ENCODE assay signal across 8 mouse cellular contexts in the genomic region with DNA sequence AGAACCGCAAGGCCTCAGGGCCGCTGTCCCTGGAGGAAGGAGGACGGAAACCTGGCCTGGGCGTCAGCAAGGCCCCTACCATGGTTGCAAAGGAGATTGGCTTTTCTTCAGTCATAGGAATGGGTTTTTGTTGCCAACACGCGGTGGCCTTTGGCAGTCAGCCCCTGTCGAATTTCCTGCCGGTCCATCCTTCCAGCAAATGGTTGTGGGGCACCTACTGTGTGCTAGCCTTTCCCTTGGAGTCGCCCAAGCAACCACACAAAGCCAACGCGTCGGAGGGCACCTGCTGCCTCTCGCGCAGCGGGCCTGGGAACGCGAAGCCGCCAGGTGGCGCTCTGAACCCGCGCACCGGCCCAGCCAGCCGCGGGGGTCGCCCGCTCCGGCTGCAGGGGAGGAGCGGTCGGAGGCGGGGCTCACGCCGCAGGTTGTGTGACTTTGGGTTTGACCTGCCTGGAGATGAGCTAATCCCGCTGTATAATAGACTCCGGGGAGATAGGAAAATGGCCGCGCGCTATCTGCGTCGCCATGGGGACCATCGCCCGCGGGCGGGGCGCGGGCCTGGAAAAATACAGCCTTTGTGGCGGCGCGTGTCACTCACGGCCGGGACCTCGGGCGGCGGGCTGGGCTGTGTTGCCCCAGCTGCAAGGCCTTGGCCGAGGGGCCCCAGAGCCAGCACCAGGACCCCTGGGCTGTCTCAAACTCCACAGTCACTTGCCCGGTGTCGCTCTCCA. TPM values are rescaled to one million over a fixed set of nuclear protein-coding genes. Genes with fewer than 3 reads are reported as not detected.
DNase-seq lines count a peak whose midpoint lies in the region; ATAC-seq and TF ChIP-seq lines count a peak whose summit lies in the region.

No protein-coding gene starts in this region.

- H3K9me3 ChIP-seq in CH12.LX (replicated peaks; ENCODE audit: low read length) = peaks cover 3% of the 10 kb centered on the region
- H3K9me3 ChIP-seq in forebrain, embryonic 10.5 days = no peaks in the 10 kb centered on the region
- H3K9me3 ChIP-seq in liver, embryonic 13.5 days (replicated peaks) = no peaks in the 10 kb centered on the region
- no peaks in the 10 kb centered on the region for H3K9me3 ChIP-seq in stomach, postnatal 0 days (ENCODE audit: control insufficient read depth, low read length)

- H3K9ac ChIP-seq in CH12.LX (ENCODE audit: insufficient read depth, low read depth) = no peak overlapping the region
- peak overlapping the region; percentile 49 for H3K9ac ChIP-seq in liver, embryonic 13.5 days
- H3K9ac ChIP-seq in stomach, postnatal 0 days (ENCODE audit: low read length) = peak overlapping the region; percentile 1; the same call in 1 of the 2 replicates

- H3K79me2 ChIP-seq in CH12.LX (replicated peaks; ENCODE audit: control insufficient read depth, extremely low read depth, insufficient read depth, poor library complexity, severe bottlenecking) = no peaks in the 10 kb centered on the region

- no peak for TF ChIP-seq POLR2A in CH12.LX (IDR thresholded peaks at IDR 0.05; ENCODE audit: low read depth, low read length)

- intact Hi-C loops in heart, postnatal 10 days (cut with DNase I) = loop anchor here (1.0 to 5.0 kb wide), 6 partner anchors 35 to 298 kb away; no protein-coding TSS in a partner anchor

- TF ChIP-seq CTCF in CH12.LX (conservative IDR thresholded peaks at IDR 0.05 in 1 of 2, IDR thresholded peaks at IDR 0.05 in 1 of 2; ENCODE audit: low read depth in 2 of 2, low read length in 2 of 2) = peak; percentile 29 to 90; a peak in 3 of 4 replicates
- peak; percentile 82 for TF ChIP-seq CTCF in stomach, postnatal 0 days (IDR thresholded peaks at IDR 0.05; ENCODE audit: low read depth)

- peak overlapping the region; percentile 29 for H3K4me2 ChIP-seq in CH12.LX (ENCODE audit: insufficient read depth, low read depth, poor library complexity, severe bottlenecking)
- peak overlapping the region; percentile 79 for H3K4me2 ChIP-seq in liver, embryonic 13.5 days
- H3K4me2 ChIP-seq in stomach, postnatal 0 days (replicated peaks; ENCODE audit: low read depth) = peak overlapping the region; percentile 67

- dilution Hi-C loops in CH12.LX (cut with MboI; ENCODE audit: extremely low pct_ligation_motif_present, extremely low pct_unique_long_range_greater_than_20kb, low sequenced_read_pairs) = no loop called here

- 1% methylated on average over 56 of the region's 56 CpGs for WGBS in forebrain, embryonic 10.5 days
- 1% methylated on average over 55 of the region's 56 CpGs for WGBS in liver, embryonic 13.5 days (ENCODE audit: insufficient replicate concordance)
- 1% methylated on average over 55 of the region's 56 CpGs for WGBS in stomach, postnatal 0 days

- in situ Hi-C loops in CH12.LX (cut with MboI; ENCODE audit: low pct_ligation_motif_present, low pct_unique_long_range_greater_than_20kb, low sequenced_read_pairs) = loop anchor here (10.0 kb wide), 1 partner anchor 45 kb away; no protein-coding TSS in a partner anchor

- H3K4me1 ChIP-seq in CH12.LX (ENCODE audit: control insufficient read depth in 1 of 2, insufficient read depth in 2 of 2) = peaks cover 2 to 3% of the 10 kb centered on the region in 2 experiments; a peak in 3 of 4 replicates
- peaks cover 35% of the 10 kb centered on the region for H3K4me1 ChIP-seq in forebrain, embryonic 10.5 days
- peaks cover 46% of the 10 kb centered on the region for H3K4me1 ChIP-seq in liver, embryonic 13.5 days (replicated peaks)
- no peaks in the 10 kb centered on the region; the same call in 1 of the 2 replicates for H3K4me1 ChIP-seq in stomach, postnatal 0 days (replicated peaks; ENCODE audit: control insufficient read depth, insufficient read depth)

- TF ChIP-seq EP300 in CH12.LX (IDR thresholded peaks at IDR 0.05; ENCODE audit: low read length) = no peak
- no peak for TF ChIP-seq EP300 in stomach, postnatal 0 days (optimal IDR thresholded peaks at IDR 0.05)

- peak; percentile 80 for TF ChIP-seq RAD21 in CH12.LX (IDR thresholded peaks at IDR 0.05; ENCODE audit: low read depth, low read length)

- H3K4me3 ChIP-seq in CH12.LX (replicated peaks in 1 of 3; ENCODE audit: low read depth in 2 of 3, low read length in 2 of 3, poor library complexity in 1 of 3) = peak overlapping the region; percentile 34 to 50 (median 42)
- H3K4me3 ChIP-seq in forebrain, embryonic 10.5 days = peak overlapping the region; percentile 56
- peak overlapping the region; percentile 63 for H3K4me3 ChIP-seq in liver, embryonic 13.5 days (replicated peaks)
- H3K4me3 ChIP-seq in stomach, postnatal 0 days (ENCODE audit: low read depth, low read length) = peak overlapping the region; percentile 53

- peak; percentile 75 for ATAC-seq in liver, embryonic 13.5 days (ENCODE audit: low read depth)
- peak; percentile 65 for ATAC-seq in stomach, postnatal 0 days (ENCODE audit: low FRiP score, low TSS enrichment)

- no peak overlapping the region for H3K27ac ChIP-seq in CH12.LX (ENCODE audit: insufficient read depth, low read depth)
- peak overlapping the region; percentile 54 for H3K27ac ChIP-seq in forebrain, embryonic 10.5 days
- no peak overlapping the region for H3K27ac ChIP-seq in liver, embryonic 13.5 days
- H3K27ac ChIP-seq in stomach, postnatal 0 days (replicated peaks) = no peak overlapping the region

- peak; percentile 57 for DNase-seq in CH12.LX (ENCODE audit: extremely low read depth)
- DNase-seq in c-Kit-positive CD71-positive TER-119-negative erythroid progenitor cells, embryonic 14.5 days (ENCODE audit: low read depth) = peak; percentile 70
- peak; percentile 82 for DNase-seq in forebrain, embryonic 10.5 days (ENCODE audit: extremely low spot score, low spot score)
- DNase-seq in heart, postnatal 10 days = peak; percentile 75 to 80
- peak; percentile 67 to 87 for DNase-seq in kidney, postnatal 36 days
- DNase-seq in liver, embryonic 13.5 days = peak; percentile 74
- DNase-seq in neural tube, embryonic 10.5 days (ENCODE audit: extremely low spot score, low spot score) = peak; percentile 88
- DNase-seq in stomach, postnatal 0 days (ENCODE audit: low spot score) = peak; percentile 82

- H3K27me3 ChIP-seq in CH12.LX (replicated peaks) = peaks cover 45% of the 10 kb centered on the region
- H3K27me3 ChIP-seq in forebrain, embryonic 10.5 days (ENCODE audit: poor library complexity, severe bottlenecking) = peaks cover 90% of the 10 kb centered on the region
- H3K27me3 ChIP-seq in liver, embryonic 13.5 days = peaks cover 77% of the 10 kb centered on the region
- peaks cover 28% of the 10 kb centered on the region for H3K27me3 ChIP-seq in stomach, postnatal 0 days (ENCODE audit: control insufficient read depth, insufficient read depth, low read length)

- no peaks in the 10 kb centered on the region for H3K36me3 ChIP-seq in CH12.LX (replicated peaks in 1 of 2; ENCODE audit: control insufficient read depth in 1 of 2, insufficient read depth in 1 of 2, low read length in 1 of 2)
- no peaks in the 10 kb centered on the region for H3K36me3 ChIP-seq in forebrain, embryonic 10.5 days (replicated peaks)
- no peaks in the 10 kb centered on the region for H3K36me3 ChIP-seq in liver, embryonic 13.5 days
- H3K36me3 ChIP-seq in stomach, postnatal 0 days (ENCODE audit: control insufficient read depth, insufficient read depth, low read length) = no peaks in the 10 kb centered on the region

TF ChIP-seq in CH12.LX, 34 proteins besides CTCF, POLR2A, EP300 and RAD21:
- TF ChIP-seq MAZ (IDR thresholded peaks at IDR 0.05; ENCODE audit: low read depth, low read length) (peak; percentile 68; the same call in 1 of the 2 replicates), SIN3A (IDR thresholded peaks at IDR 0.05; ENCODE audit: low read length) (peak; percentile 49; the same call in 1 of the 2 replicates), HCFC1 (IDR thresholded peaks at IDR 0.05; ENCODE audit: low read depth, low read length) (no peak), ZC3H11A (IDR thresholded peaks at IDR 0.05; ENCODE audit: low read depth, low read length) (peak; percentile 51), MXI1 (IDR thresholded peaks at IDR 0.05; ENCODE audit: low read depth, low read length) (peak; percentile 70), GABPA (IDR thresholded peaks at IDR 0.05; ENCODE audit: insufficient replicate concordance, low read depth, low read length) (no peak), BHLHE40 (IDR thresholded peaks at IDR 0.05; ENCODE audit: low read depth, low read length) (peak; percentile 23; the same call in 1 of the 2 replicates), MAFK (IDR thresholded peaks at IDR 0.05; ENCODE audit: insufficient replicate concordance, low read length) (no peak), TCF12 (IDR thresholded peaks at IDR 0.05; ENCODE audit: low read depth, low read length) (peak; percentile 37; the same call in 1 of the 2 replicates), ZKSCAN1 (IDR thresholded peaks at IDR 0.05; ENCODE audit: borderline replicate concordance, low read depth, low read length) (peak; percentile 71; the same call in 1 of the 2 replicates), RCOR1 (conservative IDR thresholded peaks at IDR 0.05; ENCODE audit: low read depth, low read length) (no peak), MAX (IDR thresholded peaks at IDR 0.05; ENCODE audit: low read length) (peak; percentile 27; the same call in 1 of the 2 replicates), ELF1 (IDR thresholded peaks at IDR 0.05; ENCODE audit: low read depth, low read length) (0 out of 2 replicates have a peak, but pooled peaks have one; percentile 29), ZNF384 (IDR thresholded peaks at IDR 0.05; ENCODE audit: low read depth, low read length) (no peak), SMC3 (IDR thresholded peaks at IDR 0.05; ENCODE audit: low read depth, low read length) (peak; percentile 92)

RNA-seq across cellular contexts. Expression of gene Gata2, which starts 4.2 kb away (rescaled TPM):
- total RNA-seq in CH12.LX (2012; rRNA removed) = not detected in 2 replicates
- not detected in 2 replicates for total RNA-seq in CH12.LX (2014; rRNA removed)
- not detected in 2 replicates for polyA plus RNA-seq in CH12.LX (2012; ENCODE audit: insufficient read length, low read depth)
- polyA plus RNA-seq in forebrain, embryonic 10.5 days (2016; fragmentation: Nextera tagmentation; extraction: Ambion mirVana) = 18.2 and 19.6 TPM in 2 replicates
- total RNA-seq in heart, postnatal 10 days (2021) = 10 to 100 TPM; 20.7 to 23.3 TPM
- polyA plus RNA-seq in liver, embryonic 13.5 days (2015; fragmentation: Nextera tagmentation; extraction: Ambion mirVana) = 6.9 and 7.4 TPM in 2 replicates
- polyA plus RNA-seq in stomach, postnatal 0 days (2015; fragmentation: Nextera tagmentation; extraction: Ambion mirVana) = 3.3 and 3.4 TPM in 2 replicates

RNA-seq across cellular contexts. Expression of gene Dnajb8, which starts 32.6 kb away (rescaled TPM):
- total RNA-seq in CH12.LX (2012; rRNA removed) (not detected in 2 replicates), CH12.LX (2014; rRNA removed) (not detected in 2 replicates)
- not detected in 2 replicates for polyA plus RNA-seq in CH12.LX (2012; ENCODE audit: insufficient read length, low read depth)
- polyA plus RNA-seq in forebrain, embryonic 10.5 days (2016; fragmentation: Nextera tagmentation; extraction: Ambion mirVana) = not detected in 2 replicates
- total RNA-seq in heart, postnatal 10 days (2021) = not detected
- polyA plus RNA-seq in liver, embryonic 13.5 days (2015; fragmentation: Nextera tagmentation; extraction: Ambion mirVana) = not detected in 2 replicates
- not detected in 2 replicates for polyA plus RNA-seq in stomach, postnatal 0 days (2015; fragmentation: Nextera tagmentation; extraction: Ambion mirVana)

Comparison
In these comparisons a context has a peak if more than half of its experiments do, and no peak if none do; other contexts are left out.
1. H3K4me2 ChIP-seq: peak in every context shown above with its lines; median percentile 79 in liver, embryonic 13.5 days; 67 in stomach, postnatal 0 days; 29 in CH12.LX.